Mouse (Mus musculus) Patski (cell line): ENCODE results near the gene Tspan11. TPM values are rescaled to one million over a fixed set of nuclear protein-coding genes. Genes with fewer than 3 reads are reported as not detected.

Experiments
- ATAC-seq: fragments of 100-300 bp; one replicate; pipeline ENCODE4 v1.8.0; 2021
- CTCF ChIA-PET: fragments of 350-600 bp; sonication (Branson Sonifier 250); formaldehyde crosslinking; loops from one replicate; lab custom pipeline; 2022; ENCODE audit warnings: inconsistent platforms; lab: Charles Lee
- POLR2A ChIA-PET: fragments of 350-600 bp; sonication (Branson Sonifier 250); formaldehyde crosslinking; loops from one replicate; lab custom pipeline; 2022; ENCODE audit warnings: antibody characterized with exemption, inconsistent platforms; lab: Charles Lee
- DNase-seq: peaks from one replicate; pipeline ENCODE4 v3.0.0-alpha.2; 2011; ENCODE audit warnings: low read depth, low spot score
- H3K27me3 ChIP-seq: fragments of 371-371 bp; one replicate; pipeline ENCODE4 v1.5.1; 2021
- CTCF ChIP-seq: fragments of 100-300 bp; IDR thresholded peaks from one replicate; pipeline ENCODE4 v1.5.1; 2021
- in situ Hi-C: fragments of 300-500 bp; cut with MboI; formaldehyde crosslinking; loops from 3 replicates; pipeline ENCODE4 v1.11.1; 2018; ENCODE audit warnings: low pct_unique_long_range_greater_than_20kb, mixed read lengths
- polyA plus RNA-seq: library from polyadenylated mRNA; unstranded; gene quantifications from one replicate; pipeline ENCODE4 v1.2.3, GENCODE M21; 2021

Tspan11 gene
- polyA plus RNA-seq, 1 experiment from 2014 or later: not detected

GRCm38 (mm10) chr6:127911687-127912086, 24.3 kb downstream of the Tspan11 start:
- H3K27me3 ChIP-seq: peaks cover 12% of the 10 kb centered on the region
- in situ Hi-C loops: no loop called here
- ChIA-PET POLR2A (no interaction called here), CTCF (interaction anchor here (2.2 kb wide), 1 partner anchor 9 kb away, joined by 9 read pairs; no protein-coding TSS in a partner anchor)
- TF ChIP-seq CTCF: no peak
- DNase-seq: no peak
- ATAC-seq: no peak

DNA sequence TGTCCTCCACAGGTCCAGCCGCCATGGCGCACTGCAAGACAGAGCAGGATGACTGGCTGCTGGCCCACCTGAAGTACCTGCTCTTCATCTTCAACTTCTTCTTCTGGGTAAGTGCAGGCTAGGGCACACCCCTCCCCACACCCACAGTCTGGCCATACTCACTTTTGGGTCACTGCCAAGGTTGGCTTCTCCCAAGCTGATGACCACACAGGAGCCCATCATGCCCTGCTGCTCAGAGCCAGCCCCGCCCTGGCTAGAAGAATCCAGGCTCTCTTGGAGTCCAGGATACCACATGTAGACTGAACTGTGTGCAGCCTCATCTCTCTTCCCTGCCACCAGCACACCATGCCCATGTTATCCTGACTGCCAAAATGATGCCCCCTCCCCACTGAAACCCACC, 25.5 kb downstream of the Tspan11 start:
- no peak for TF ChIP-seq CTCF
- peaks cover 12% of the 10 kb centered on the region for H3K27me3 ChIP-seq
- DNase-seq: no peak
- ChIA-PET POLR2A (no interaction called here), CTCF (no interaction called here)
- ATAC-seq: no peak
- in situ Hi-C loops: no loop called here

DNA sequence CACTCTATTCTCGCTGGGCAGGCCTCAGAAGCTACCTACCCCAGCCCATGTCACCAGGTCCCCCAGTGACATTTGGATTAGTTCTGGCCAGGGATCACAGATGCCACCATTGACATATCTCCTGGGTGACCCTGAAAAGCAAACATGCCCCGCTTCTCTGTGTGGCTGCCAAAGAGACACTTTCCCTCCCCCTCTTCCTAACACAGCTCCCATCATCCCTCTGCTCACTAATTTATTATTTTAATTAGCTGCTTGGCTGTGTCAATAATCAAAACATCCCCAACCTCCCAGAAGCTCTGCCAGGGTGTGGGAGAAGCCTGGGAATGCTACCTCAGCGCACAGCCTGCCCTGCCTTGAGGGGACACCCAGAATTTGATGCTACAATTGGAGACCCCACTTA, 29.6 kb downstream of the Tspan11 start:
- no peak for DNase-seq
- in situ Hi-C loops: no loop called here
- TF ChIP-seq CTCF: no peak
- CTCF ChIA-PET: no interaction called here
- POLR2A ChIA-PET: no interaction called here
- peaks cover 3% of the 10 kb centered on the region for H3K27me3 ChIP-seq
- ATAC-seq: no peak

DNA sequence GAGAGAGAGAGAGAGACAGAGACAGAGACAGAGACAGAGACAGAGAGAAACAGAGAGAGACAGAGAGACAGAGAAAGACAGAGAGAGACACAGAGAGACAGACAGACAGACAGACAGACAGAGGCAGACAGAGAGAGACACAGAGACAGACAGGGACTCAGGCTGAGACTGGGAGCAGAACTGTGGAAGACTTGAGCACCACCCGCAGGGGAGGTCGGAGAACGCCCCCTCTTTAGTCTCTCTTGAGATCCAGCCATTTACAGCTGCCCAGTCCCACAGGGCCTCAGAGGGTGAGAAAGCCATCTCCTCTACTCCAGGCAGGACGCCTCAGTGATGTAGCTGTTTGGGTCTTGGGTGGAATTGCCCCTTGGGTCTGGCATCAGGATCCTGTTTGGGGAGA, 30.3 kb downstream of the Tspan11 start:
- in situ Hi-C loops: no loop called here
- POLR2A ChIA-PET: interaction anchor here (0.6 kb wide), 1 partner anchor 81 kb away, joined by 3 read pairs; no protein-coding TSS in a partner anchor
- CTCF ChIA-PET: no interaction called here
- ATAC-seq: no peak
- no peak for DNase-seq
- H3K27me3 ChIP-seq: peaks cover 5% of the 10 kb centered on the region
- no peak for TF ChIP-seq CTCF

DNA sequence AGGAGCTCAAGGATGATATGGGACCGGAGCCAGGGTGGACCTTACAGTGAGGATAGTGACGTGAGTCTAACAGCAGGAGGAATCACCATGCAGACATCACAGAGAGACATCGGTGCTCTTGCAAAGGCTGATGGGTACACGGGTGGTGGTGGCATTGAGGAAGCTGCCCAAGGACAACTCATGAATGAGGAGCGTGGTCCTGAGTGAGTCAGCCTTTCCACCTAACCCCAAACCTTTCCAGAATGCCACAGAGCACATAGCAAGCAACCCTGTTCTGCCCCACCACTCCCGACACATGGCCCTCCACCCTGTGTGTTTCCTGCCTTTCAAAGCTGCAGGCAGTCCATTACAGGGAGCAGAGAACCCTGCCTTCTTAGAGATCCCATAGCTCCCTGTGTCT, 32.1 kb downstream of the Tspan11 start:
- CTCF ChIA-PET: interaction anchor here (1.2 to 2.0 kb wide), 3 partner anchors 9 to 33 kb away, joined by 3 to 9 read pairs (median 7); no protein-coding TSS in a partner anchor
- in situ Hi-C loops: no loop called here
- H3K27me3 ChIP-seq: peaks cover 11% of the 10 kb centered on the region
- no peak for ATAC-seq
- TF ChIP-seq CTCF: no peak
- no peak for DNase-seq
- POLR2A ChIA-PET: no interaction called here

DNA sequence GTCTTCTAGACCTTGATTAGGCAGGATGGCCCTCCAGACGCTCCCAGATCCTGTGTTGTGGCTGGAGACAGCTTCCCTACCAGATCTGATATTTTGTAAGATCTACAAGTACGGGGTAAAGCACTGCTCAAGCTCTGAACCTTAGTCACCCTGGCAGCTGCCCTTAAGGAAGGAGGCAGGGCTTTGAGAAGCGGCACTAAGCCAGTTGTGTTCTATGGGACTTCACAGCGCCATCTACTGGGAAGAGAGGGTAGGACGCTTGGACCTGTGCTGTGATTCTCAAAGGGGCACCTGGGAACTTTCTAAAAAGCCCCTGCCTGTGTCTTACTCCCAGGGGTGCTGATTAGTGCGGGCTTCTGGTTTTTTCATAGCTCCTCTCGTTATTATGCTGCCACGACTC, 33.3 kb downstream of the Tspan11 start:
- ATAC-seq (peak; percentile 65), DNase-seq (peak; percentile 13)
- in situ Hi-C loops: no loop called here
- ChIA-PET CTCF (interaction anchor here (0.6 to 2.0 kb wide), 7 partner anchors 10 to 393 kb away, joined by 3 to 9 read pairs (median 4); no protein-coding TSS in a partner anchor), POLR2A (no interaction called here)
- peaks cover 16% of the 10 kb centered on the region for H3K27me3 ChIP-seq
- TF ChIP-seq CTCF: peak; percentile 87

DNA sequence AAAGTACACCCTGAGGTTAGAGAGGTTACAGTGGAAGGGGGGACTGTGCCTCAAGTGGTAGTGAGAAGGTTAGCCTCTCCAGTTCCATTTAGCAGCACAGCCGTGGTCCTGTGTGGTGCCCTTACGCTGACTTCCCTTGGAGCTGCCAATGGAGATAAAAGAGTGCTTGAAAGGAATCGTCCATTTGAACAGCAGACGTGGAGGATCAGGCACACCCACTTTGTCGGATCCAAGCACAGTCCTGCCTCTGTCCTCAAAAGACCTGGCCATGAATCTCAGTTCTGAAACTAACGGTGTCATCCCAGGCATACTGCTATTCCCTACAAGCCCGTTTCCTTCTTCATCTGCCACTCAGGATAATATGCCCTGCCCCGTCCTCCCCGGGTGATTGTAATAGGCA, 34.6 kb downstream of the Tspan11 start:
- ATAC-seq: no peak
- no peak for DNase-seq
- in situ Hi-C loops: no loop called here
- peaks cover 22% of the 10 kb centered on the region for H3K27me3 ChIP-seq
- no peak for TF ChIP-seq CTCF
- ChIA-PET CTCF (interaction anchor here (1.8 kb wide), 1 partner anchor 9 kb away, joined by 4 read pairs; no protein-coding TSS in a partner anchor), POLR2A (no interaction called here)

DNA sequence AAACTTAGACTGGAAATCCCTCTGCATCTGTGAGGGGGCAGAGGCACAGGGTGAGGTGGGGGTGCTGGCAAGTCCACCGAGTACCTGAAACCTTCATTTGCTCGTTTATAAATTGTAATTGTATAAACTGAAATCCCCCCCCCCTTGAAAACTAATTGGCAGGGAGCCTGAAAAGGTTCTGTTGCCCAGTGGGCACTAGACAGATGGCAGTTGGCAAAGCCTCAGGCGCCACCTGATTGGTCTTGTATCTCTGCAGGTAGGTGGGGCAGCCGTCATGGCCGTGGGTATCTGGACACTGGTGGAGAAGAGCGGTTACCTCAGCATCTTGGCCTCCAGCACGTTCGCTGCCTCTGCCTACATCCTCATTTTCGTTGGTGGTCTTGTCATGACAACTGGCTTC, 35.9 kb downstream of the Tspan11 start:
- ATAC-seq (no peak), DNase-seq (no peak)
- CTCF ChIA-PET: no interaction called here
- TF ChIP-seq CTCF: no peak
- peaks cover 24% of the 10 kb centered on the region for H3K27me3 ChIP-seq
- in situ Hi-C loops: no loop called here
- POLR2A ChIA-PET: no interaction called here

DNA sequence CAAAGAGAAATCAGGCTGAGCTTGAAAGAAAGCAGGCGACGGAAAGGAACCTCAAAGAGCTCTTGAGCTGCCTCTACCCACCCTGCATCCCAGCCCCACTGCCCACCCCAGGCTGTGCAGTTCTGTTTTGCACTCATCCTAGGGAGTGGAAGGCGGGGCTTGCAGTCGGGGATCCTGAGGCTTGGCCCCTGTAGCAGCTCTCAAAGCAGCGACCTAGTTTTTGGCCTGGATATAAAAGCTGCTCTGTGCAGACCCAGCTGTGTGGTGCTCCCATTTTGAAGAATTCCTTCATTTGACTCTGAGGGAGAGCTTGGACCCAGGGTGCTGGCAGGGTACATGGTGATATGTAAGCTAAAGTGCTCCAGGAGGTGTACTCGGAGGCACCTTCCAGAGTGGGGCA, 37.4 kb downstream of the Tspan11 start:
- in situ Hi-C loops: no loop called here
- no peak for TF ChIP-seq CTCF
- ChIA-PET CTCF (interaction anchor here (0.6 kb wide), 1 partner anchor 30 kb away, joined by 3 read pairs; no protein-coding TSS in a partner anchor), POLR2A (no interaction called here)
- no peak for DNase-seq
- peaks cover 24% of the 10 kb centered on the region for H3K27me3 ChIP-seq
- no peak for ATAC-seq

GRCm38 (mm10) chr6:127925915-127926314, 38.5 kb downstream of the Tspan11 start:
- TF ChIP-seq CTCF: no peak
- ATAC-seq: peak; percentile 51
- POLR2A ChIA-PET: no interaction called here

DNA sequence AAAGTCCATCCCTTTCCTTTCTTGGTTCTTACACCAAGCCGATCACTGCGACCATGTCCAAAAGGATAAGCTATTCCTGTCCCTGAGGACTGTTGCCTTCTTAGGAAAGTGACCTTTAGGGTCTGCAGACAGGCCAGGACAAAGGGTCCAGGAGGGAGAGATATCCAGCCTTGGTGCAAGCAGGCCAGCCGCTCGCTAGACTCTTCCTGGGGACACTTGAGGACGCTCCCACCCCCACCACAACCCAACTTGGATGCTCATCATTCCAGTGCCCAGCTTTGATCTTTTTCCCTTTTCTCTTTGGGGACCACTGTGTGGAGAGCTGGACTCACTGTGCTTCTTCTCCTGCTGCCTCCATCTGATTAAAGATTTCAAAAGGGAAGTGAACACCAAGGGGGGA, 41.3 kb downstream of the Tspan11 start:
- ATAC-seq: no peak
- peaks cover 16% of the 10 kb centered on the region for H3K27me3 ChIP-seq
- POLR2A ChIA-PET: no interaction called here
- CTCF ChIA-PET: no interaction called here
- in situ Hi-C loops: no loop called here
- no peak for DNase-seq
- no peak for TF ChIP-seq CTCF

More at GRCm38 (mm10) chr6:127925915-127926314, 38.5 kb downstream of the Tspan11 start:
- in situ Hi-C loops: no loop called here
- peaks cover 23% of the 10 kb centered on the region for H3K27me3 ChIP-seq
- DNase-seq: no peak
- CTCF ChIA-PET: no interaction called here

GRCm38 (mm10) chr6:127932697-127933096, 45.3 kb downstream of the Tspan11 start:
- DNase-seq (no peak), ATAC-seq (no peak)
- in situ Hi-C loops: no loop called here
- TF ChIP-seq CTCF: no peak
- H3K27me3 ChIP-seq: peaks cover 10% of the 10 kb centered on the region
- ChIA-PET POLR2A (interaction anchor here (0.6 kb wide), 1 partner anchor 44 kb away, joined by 5 read pairs; no protein-coding TSS in a partner anchor), CTCF (no interaction called here)
